Mouse (Mus musculus) heart, adult 18-20 months (tissue): ENCODE data around the gene Gm10638. TPM values are rescaled to one million over a fixed set of nuclear protein-coding genes. Genes with fewer than 3 reads are reported as not detected.

Experiments
- DNase-seq, 2 experiments: peaks; one replicate each; pipeline ENCODE4 v3.0.0; 2021 to 2022; ENCODE audit warnings: mixed read lengths in 1 of 2
- total RNA-seq, 2 experiments: library from RNA; stranded (reverse); gene quantifications; 2 replicates each; pipeline ENCODE4 v1.2.3; 2021

Gene Gm10638
- total RNA-seq, 2 experiments from 2014 or later, result 3.9 to 4.7 TPM

GRCm38 (mm10) chr8:86735446-86736111, 9.9 kb upstream of the Gm10638 start:
- no peak for DNase-seq

- no peak for DNase-seq
Observed at GRCm38 (mm10) chr8:86740899-86741298, 4.6 kb upstream of the Gm10638 start.

GRCm38 (mm10) chr8:86741627-86742026, 3.9 kb upstream of the Gm10638 start:
- no peak for DNase-seq

GRCm38 (mm10) chr8:86742605-86743345, 2.7 kb upstream of the Gm10638 start:
- DNase-seq, result no peak

- DNase-seq, result no peak
Observed at GRCm38 (mm10) chr8:86744313-86745220, 932 bp upstream of the Gm10638 start.

GRCm38 (mm10) chr8:86745935-86746441, 489 bp downstream of the Gm10638 start:
- peak; percentile 96 to 98 for DNase-seq

GRCm38 (mm10) chr8:86746511-86746910, 1.0 kb downstream of the Gm10638 start:
- no peak for DNase-seq

GRCm38 (mm10) chr8:86749842-86750241, 4.3 kb downstream of the Gm10638 start:
- no peak for DNase-seq

GRCm38 (mm10) chr8:86756948-86757733, 11.6 kb downstream of the Gm10638 start:
- DNase-seq, result peak in 1 of 2 experiments; percentile 44

GRCm38 (mm10) chr8:86758651-86759050, 13.2 kb downstream of the Gm10638 start:
- DNase-seq, result no peak

- DNase-seq, result no peak
Observed at GRCm38 (mm10) chr8:86759090-86759491, 13.6 kb downstream of the Gm10638 start.

- no peak for DNase-seq
Observed at GRCm38 (mm10) chr8:86760746-86761145, 15.2 kb downstream of the Gm10638 start.

- DNase-seq, result no peak
Observed at GRCm38 (mm10) chr8:86762806-86763205, 17.3 kb downstream of the Gm10638 start.

- DNase-seq, result no peak
Observed at GRCm38 (mm10) chr8:86765155-86765554, 19.7 kb downstream of the Gm10638 start.

GRCm38 (mm10) chr8:86765669-86766068, 20.2 kb downstream of the Gm10638 start:
- no peak for DNase-seq

GRCm38 (mm10) chr8:86766548-86767211, 21.2 kb downstream of the Gm10638 start:
- peak; percentile 62 to 72 for DNase-seq

- peak; percentile 82 to 85 for DNase-seq
Observed at GRCm38 (mm10) chr8:86768499-86768898, 23.0 kb downstream of the Gm10638 start.

- DNase-seq, result peak; percentile 31 to 52
Observed at GRCm38 (mm10) chr8:86769945-86770715, 24.6 kb downstream of the Gm10638 start.

- DNase-seq, result no peak
Observed at GRCm38 (mm10) chr8:86779207-86779606, 33.7 kb downstream of the Gm10638 start.

GRCm38 (mm10) chr8:86781094-86781493, 35.6 kb downstream of the Gm10638 start:
- no peak for DNase-seq
